Mouse (Mus musculus) frontal cortex, postnatal 25 days (tissue): ENCODE results near the gene Cd3g.

ENCODE experiments used
- DNase-seq, 2 experiments: peaks; one replicate each; pipeline ENCODE4 v3.0.0; 2022; ENCODE audit warnings: low spot score in 2 of 2

Cd3g gene

GRCm38 (mm10) chr9:44980242-44980641 lies at the start of gene Cd3g:
Gene Cd3g (minus strand): TSS chr9:44980431.
- DNase-seq: no peak

GRCm38 (mm10) chr9:45027376-45027775 lies 47.1 kb upstream of the Cd3g start:
- no peak for DNase-seq

GRCm38 (mm10) chr9:45024187-45024586 lies 44.0 kb upstream of the Cd3g start:
- no peak for DNase-seq

- DNase-seq: no peak
Observed at GRCm38 (mm10) chr9:45023638-45024037, 43.4 kb upstream of the Cd3g start.

GRCm38 (mm10) chr9:45022800-45023199 lies 42.6 kb upstream of the Cd3g start:
- peak; percentile 16 to 34 for DNase-seq

- DNase-seq: peak in 1 of 2 experiments; percentile 9
Observed at GRCm38 (mm10) chr9:45018031-45018430, 37.8 kb upstream of the Cd3g start.

GRCm38 (mm10) chr9:45015841-45016240 lies 35.6 kb upstream of the Cd3g start:
- no peak for DNase-seq

- DNase-seq: no peak
Observed at GRCm38 (mm10) chr9:45014879-45015278, 34.6 kb upstream of the Cd3g start.

- no peak for DNase-seq
Observed at GRCm38 (mm10) chr9:45011291-45011690, 31.1 kb upstream of the Cd3g start.

- DNase-seq: no peak
Observed at GRCm38 (mm10) chr9:45010461-45010860, 30.2 kb upstream of the Cd3g start.

GRCm38 (mm10) chr9:45009180-45010078 lies 29.2 kb upstream of the Cd3g start, which contains the start of gene Cd3e:
Gene Cd3e (minus strand): TSS chr9:45009627.
- DNase-seq: no peak

GRCm38 (mm10) chr9:45008342-45008741 lies 28.1 kb upstream of the Cd3g start:
- DNase-seq: no peak

GRCm38 (mm10) chr9:45007404-45007803 lies 27.2 kb upstream of the Cd3g start:
- no peak for DNase-seq

- no peak for DNase-seq
Observed at GRCm38 (mm10) chr9:45000249-45000648, 20.0 kb upstream of the Cd3g start.

GRCm38 (mm10) chr9:44999776-45000175 lies 19.5 kb upstream of the Cd3g start:
- DNase-seq: no peak

GRCm38 (mm10) chr9:44999171-44999570 lies 18.9 kb upstream of the Cd3g start:
- no peak for DNase-seq

- no peak for DNase-seq
Observed at GRCm38 (mm10) chr9:44998138-44998537, 17.9 kb upstream of the Cd3g start.

GRCm38 (mm10) chr9:44996590-44996989 lies 16.4 kb upstream of the Cd3g start:
- no peak for DNase-seq

- DNase-seq: no peak
Observed at GRCm38 (mm10) chr9:44994962-44995361, 14.7 kb upstream of the Cd3g start.

GRCm38 (mm10) chr9:44993268-44993667 lies 13.0 kb upstream of the Cd3g start:
- no peak for DNase-seq

GRCm38 (mm10) chr9:44992271-44992670 lies 12.0 kb upstream of the Cd3g start:
- no peak for DNase-seq

GRCm38 (mm10) chr9:44991821-44992220 lies 11.6 kb upstream of the Cd3g start:
- DNase-seq: no peak

GRCm38 (mm10) chr9:44986976-44987375 lies 6.7 kb upstream of the Cd3g start:
- no peak for DNase-seq
